Mouse (Mus musculus) limb, embryonic 12.5 days (tissue): ENCODE results near the gene Spop. TPM values are rescaled to one million over a fixed set of nuclear protein-coding genes. Genes with fewer than 3 reads are reported as not detected.

Experiments used
- ATAC-seq: fragments of 200-750 bp; cut with Nextera tagmentation; 2 replicates; pipeline ENCODE4 v1.8.0; 2017; ENCODE audit warnings: low read depth, moderate TSS enrichment; ENCODE audit not compliant: insufficient number of reproducible peaks, insufficient read depth, low FRiP score, low TSS enrichment
- H3K27ac ChIP-seq: fragments of 300-500 bp; sonication (generic); 2 replicates; pipeline ENCODE4 v1.5.1; 2016; ENCODE audit warnings: mild to moderate bottlenecking, moderate library complexity
- H3K27me3 ChIP-seq: fragments of 300-500 bp; sonication (generic); 2 replicates; pipeline ENCODE4 v1.6.1; 2016; ENCODE audit warnings: mild to moderate bottlenecking, moderate library complexity
- H3K36me3 ChIP-seq: fragments of 300-500 bp; sonication (generic); 2 replicates; pipeline ENCODE4 v1.6.1; 2016; ENCODE audit warnings: mild to moderate bottlenecking, moderate library complexity
- H3K4me1 ChIP-seq: fragments of 300-500 bp; sonication (generic); replicated peaks from 2 replicates; pipeline ENCODE4 v1.6.1; 2016
- H3K4me2 ChIP-seq: fragments of 300-500 bp; sonication (generic); 2 replicates; pipeline ENCODE4 v1.6.1; 2016; ENCODE audit warnings: mild to moderate bottlenecking, moderate library complexity
- H3K4me3 ChIP-seq: fragments of 300-500 bp; sonication (generic); replicated peaks from 2 replicates; pipeline ENCODE4 v1.5.1; 2016; ENCODE audit warnings: mild to moderate bottlenecking
- H3K9ac ChIP-seq: fragments of 300-500 bp; sonication (generic); replicated peaks from 2 replicates; pipeline ENCODE4 v1.6.1; 2016; ENCODE audit warnings: mild to moderate bottlenecking, moderate library complexity
- H3K9me3 ChIP-seq: fragments of 300-500 bp; sonication (generic); 2 replicates; pipeline ENCODE4 v1.6.1; 2016; ENCODE audit warnings: mild to moderate bottlenecking, moderate library complexity
- WGBS: fragments of 180-500 bp; shearing (Covaris S2); methylation state at CpG from one replicate; pipeline ENCODE4 v1.1.7; 2016; 5-methylcytosine and 5-hydroxymethylcytosine counted together
- polyA plus RNA-seq: library from polyadenylated mRNA; unstranded; fragments of >200 nt; fragmentation: Nextera tagmentation; extraction: Ambion mirVana; gene quantifications from 2 replicates; pipeline ENCODE4 v1.2.1, GENCODE M21; 2016

Gene Spop
- polyA plus RNA-seq, 1 experiment from 2014 or later = 157 TPM

DNA sequence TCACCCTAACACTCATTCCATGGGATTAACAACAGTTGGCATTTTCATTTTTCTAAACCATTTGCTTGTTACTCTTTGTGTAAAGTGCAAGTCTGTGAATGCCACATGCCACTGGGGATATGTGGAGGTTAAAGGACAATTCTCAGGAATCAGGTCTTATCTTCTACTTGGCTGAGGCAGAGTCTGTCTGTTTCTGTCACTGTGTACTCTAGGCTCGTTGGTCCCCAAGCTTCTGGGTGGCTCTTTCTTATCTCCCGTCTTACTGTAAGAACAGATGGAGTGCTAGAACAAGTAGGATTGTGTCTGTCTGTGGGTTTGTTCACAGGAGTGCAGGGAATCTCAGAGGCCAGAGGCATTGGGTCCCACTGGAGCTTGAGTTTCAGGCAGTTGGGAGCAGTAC, 17.5 kb downstream of the Spop start:
- no peaks in the 10 kb centered on the region for H3K27me3 ChIP-seq
- H3K9me3 ChIP-seq = no peaks in the 10 kb centered on the region
- H3K4me1 ChIP-seq = no peaks in the 10 kb centered on the region
- H3K4me2 ChIP-seq = no peak overlapping the region
- H3K9ac ChIP-seq = no peak overlapping the region
- WGBS = 89% methylated on average over 2 of the region's 2 CpGs
- no peak overlapping the region for H3K4me3 ChIP-seq
- ATAC-seq = no peak
- H3K27ac ChIP-seq = no peak overlapping the region
- H3K36me3 ChIP-seq = peaks cover 6% of the 10 kb centered on the region; the same call in 1 of the 2 replicates

DNA sequence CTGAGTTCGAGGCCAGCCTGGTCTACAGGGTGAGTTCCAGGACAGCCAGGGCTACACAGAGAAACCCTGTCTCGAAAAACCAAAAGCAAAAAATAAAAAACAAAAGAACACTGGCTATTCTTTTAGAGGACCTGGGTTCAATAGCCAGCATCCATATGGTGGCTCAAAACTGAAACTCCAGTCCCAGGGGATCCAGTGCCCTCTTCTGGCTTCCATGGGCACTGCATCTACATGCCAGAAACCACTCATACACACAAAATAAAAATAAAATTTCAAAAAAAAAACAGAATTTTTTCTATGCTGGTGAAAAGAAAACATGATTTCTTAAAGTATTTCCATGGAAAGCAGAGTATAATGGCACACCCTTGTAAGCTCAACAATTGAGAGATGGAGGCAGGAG, 18.3 kb downstream of the Spop start:
- Histone ChIP-seq H3K9me3 (no peaks in the 10 kb centered on the region), H3K27ac (no peak overlapping the region), H3K4me1 (no peaks in the 10 kb centered on the region), H3K4me2 (no peak overlapping the region), H3K9ac (no peak overlapping the region), H3K36me3 (peaks cover 6% of the 10 kb centered on the region; the same call in 1 of the 2 replicates), H3K27me3 (no peaks in the 10 kb centered on the region), H3K4me3 (no peak overlapping the region)
- WGBS = 89% methylated on average over 2 of the region's 2 CpGs
- no peak for ATAC-seq

DNA sequence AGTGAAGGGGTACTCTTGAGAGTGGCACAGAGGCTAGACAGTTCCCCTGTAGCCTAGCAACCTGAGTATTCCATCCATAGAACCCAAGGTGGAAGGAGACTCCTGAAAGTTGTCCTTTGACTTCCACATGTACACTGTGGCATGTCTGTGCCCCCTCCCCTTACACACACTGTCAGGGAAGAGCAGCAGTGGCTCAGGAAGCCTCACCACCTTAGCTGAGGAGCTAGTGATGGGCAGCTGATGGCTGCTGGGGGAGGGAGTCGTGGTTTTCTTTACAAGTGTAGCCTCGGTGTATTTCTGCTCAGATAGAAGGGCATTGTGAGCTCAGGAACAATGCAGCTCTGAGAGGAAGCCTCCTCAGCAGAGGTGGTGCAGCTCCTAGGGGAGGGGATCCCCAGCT, 31.5 kb downstream of the Spop start:
- WGBS = 82% methylated on average over 2 of the region's 2 CpGs
- Histone ChIP-seq H3K9me3 (no peaks in the 10 kb centered on the region), H3K4me3 (no peak overlapping the region), H3K36me3 (peaks cover 7% of the 10 kb centered on the region; the same call in 1 of the 2 replicates), H3K9ac (no peak overlapping the region), H3K4me1 (no peaks in the 10 kb centered on the region), H3K27me3 (no peaks in the 10 kb centered on the region), H3K4me2 (no peak overlapping the region), H3K27ac (no peak overlapping the region)
- no peak for ATAC-seq

DNA sequence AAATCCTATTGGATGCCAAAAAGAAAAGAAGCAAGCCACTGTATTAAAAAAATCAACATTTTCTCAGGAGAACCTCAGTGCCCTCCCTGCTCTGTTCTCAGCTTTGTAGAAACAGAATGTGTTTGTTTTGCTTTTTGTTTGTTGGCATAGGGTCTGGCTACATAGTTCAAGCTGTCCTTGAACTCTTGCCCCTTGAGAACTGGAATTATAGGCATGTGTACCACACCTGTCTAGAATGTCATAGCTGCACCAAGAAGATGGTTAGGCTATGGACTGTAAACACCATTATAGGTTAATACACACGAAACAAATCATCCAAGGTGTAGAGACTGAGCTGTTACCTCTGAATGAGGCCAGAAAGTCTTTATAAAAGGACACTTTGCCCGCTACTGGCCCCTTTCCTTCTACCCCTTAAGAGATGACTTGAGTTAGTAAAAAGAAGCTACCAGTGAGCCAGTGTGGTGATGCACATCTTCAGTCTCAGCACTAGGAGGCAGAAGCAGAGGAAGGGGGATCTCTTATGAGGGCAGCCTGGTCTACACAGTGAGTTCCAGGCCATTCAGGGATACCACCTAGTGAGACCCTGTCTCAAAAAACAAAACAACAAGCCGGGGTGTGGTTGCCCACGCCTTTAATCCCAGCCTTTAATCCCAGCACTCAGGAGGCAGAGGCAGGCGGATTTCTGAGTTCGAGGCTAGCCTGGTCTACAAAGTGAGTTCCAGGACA, 32.9 kb downstream of the Spop start:
- Histone ChIP-seq H3K4me3 (no peak overlapping the region), H3K36me3 (peaks cover 17% of the 10 kb centered on the region), H3K27me3 (no peaks in the 10 kb centered on the region), H3K9me3 (no peaks in the 10 kb centered on the region), H3K9ac (no peak overlapping the region), H3K4me1 (no peaks in the 10 kb centered on the region), H3K4me2 (no peak overlapping the region), H3K27ac (no peak overlapping the region)
- ATAC-seq = no peak
- 94% methylated on average over 6 of the region's 6 CpGs for WGBS

DNA sequence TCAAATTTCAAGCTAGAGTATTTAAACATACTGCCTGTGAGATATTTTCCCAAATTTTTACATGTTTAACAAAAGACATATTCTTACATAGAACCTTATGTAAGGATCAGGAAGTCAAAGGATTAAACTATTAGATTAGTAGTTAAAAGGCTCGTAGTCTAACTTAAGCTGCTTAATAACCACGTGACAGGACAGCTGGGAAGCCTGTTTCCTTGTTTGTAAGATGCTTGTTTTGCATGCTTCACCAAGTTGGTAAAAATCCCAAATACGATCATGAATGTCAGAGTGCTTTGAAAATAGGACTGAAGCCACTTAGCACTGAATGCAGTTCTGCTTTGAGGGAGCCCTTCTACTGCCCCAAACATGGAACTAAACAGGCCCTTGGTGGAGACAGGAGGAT, 34.5 kb downstream of the Spop start:
- 69% methylated on average over 3 of the region's 3 CpGs for WGBS
- no peak overlapping the region for H3K9ac ChIP-seq
- H3K4me1 ChIP-seq = no peaks in the 10 kb centered on the region; the same call in 1 of the 2 replicates
- no peaks in the 10 kb centered on the region for H3K9me3 ChIP-seq
- H3K4me3 ChIP-seq = no peak overlapping the region
- no peaks in the 10 kb centered on the region for H3K27me3 ChIP-seq
- no peak overlapping the region for H3K4me2 ChIP-seq
- H3K36me3 ChIP-seq = peaks cover 18% of the 10 kb centered on the region
- ATAC-seq = no peak
- H3K27ac ChIP-seq = no peak overlapping the region

DNA sequence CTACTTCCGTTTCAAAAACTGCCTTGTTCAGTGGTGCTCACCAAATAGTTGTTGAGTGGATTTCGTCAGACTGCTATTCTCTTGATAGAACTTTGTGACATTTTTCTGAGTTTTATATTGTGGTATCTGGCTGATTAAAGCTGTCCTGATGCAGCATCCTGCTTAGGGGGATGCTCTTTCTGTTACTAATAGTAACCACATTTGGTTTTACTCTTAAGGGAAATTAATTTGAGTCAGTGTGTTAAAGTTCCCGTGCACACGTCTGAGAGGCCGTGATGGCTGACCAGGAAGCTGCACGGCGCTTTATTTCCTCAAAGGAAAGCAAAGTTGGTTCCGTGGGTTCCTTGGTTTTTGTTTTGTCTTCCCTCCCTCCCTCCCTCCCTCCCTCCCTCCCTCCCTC, 41.5 kb downstream of the Spop start:
- no peaks in the 10 kb centered on the region for H3K9me3 ChIP-seq
- H3K4me2 ChIP-seq = no peak overlapping the region
- peaks cover 16% of the 10 kb centered on the region for H3K36me3 ChIP-seq
- no peaks in the 10 kb centered on the region for H3K27me3 ChIP-seq
- no peak overlapping the region for H3K4me3 ChIP-seq
- no peak overlapping the region for H3K9ac ChIP-seq
- 45% methylated on average over 8 of the region's 8 CpGs for WGBS
- peaks cover 6% of the 10 kb centered on the region; the same call in 1 of the 2 replicates for H3K4me1 ChIP-seq
- H3K27ac ChIP-seq = peak overlapping the region; percentile 18; the same call in 1 of the 2 replicates
- no peak for ATAC-seq

DNA sequence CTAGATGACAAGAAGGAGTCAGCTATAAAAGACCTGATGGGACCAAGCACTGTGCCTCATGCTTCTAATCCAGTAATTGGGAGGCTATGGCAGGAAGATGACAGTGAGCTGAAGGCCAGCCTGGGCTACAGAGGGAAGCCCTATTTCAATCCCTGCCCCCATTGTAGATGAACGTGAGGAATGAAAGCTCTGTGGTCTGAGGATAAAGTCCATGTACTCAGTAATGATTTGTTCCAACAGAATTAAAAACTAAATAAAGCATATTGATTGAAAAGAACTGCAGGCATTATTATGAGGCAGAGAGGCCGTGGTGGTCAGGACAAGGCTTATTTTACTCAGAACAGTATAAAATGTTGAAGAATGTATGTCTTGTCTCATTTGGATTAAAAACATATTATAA, 47.0 kb downstream of the Spop start:
- H3K4me2 ChIP-seq = no peak overlapping the region
- H3K4me1 ChIP-seq = 0 out of 2 replicates have a peak, but pooled peaks cover 6% of the 10 kb centered on the region
- 83% methylated on average over 2 of the region's 2 CpGs for WGBS
- no peak overlapping the region for H3K27ac ChIP-seq
- H3K4me3 ChIP-seq = no peak overlapping the region
- H3K36me3 ChIP-seq = 0 out of 2 replicates have a peak, but pooled peaks cover 4% of the 10 kb centered on the region
- ATAC-seq = no peak
- H3K9me3 ChIP-seq = no peaks in the 10 kb centered on the region
- no peaks in the 10 kb centered on the region for H3K27me3 ChIP-seq
- H3K9ac ChIP-seq = no peak overlapping the region

DNA sequence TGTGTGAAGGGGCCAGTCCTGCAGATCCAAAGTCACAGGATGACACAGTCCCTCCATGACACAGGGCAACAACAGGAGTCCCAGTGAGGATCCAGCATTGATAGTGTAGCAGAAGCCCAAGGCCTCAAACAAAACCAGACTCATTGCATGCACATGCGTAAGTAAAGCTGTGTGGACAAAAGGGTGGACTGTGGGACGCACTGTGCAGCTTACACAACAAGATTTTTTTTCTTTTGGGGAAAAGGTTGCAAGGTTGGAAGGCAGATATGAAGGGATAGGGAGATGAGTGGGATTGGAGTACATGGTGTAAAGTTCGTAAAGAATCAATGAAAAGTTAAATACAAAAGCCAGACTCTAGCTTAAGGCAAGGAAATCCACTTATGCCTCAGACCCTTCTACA, 48.3 kb downstream of the Spop start:
- Histone ChIP-seq H3K4me2 (no peak overlapping the region), H3K4me1 (0 out of 2 replicates have a peak, but pooled peaks cover 6% of the 10 kb centered on the region), H3K27me3 (no peaks in the 10 kb centered on the region), H3K27ac (no peak overlapping the region), H3K36me3 (peaks cover 4% of the 10 kb centered on the region; the same call in 1 of the 2 replicates), H3K9ac (no peak overlapping the region), H3K4me3 (no peak overlapping the region), H3K9me3 (no peaks in the 10 kb centered on the region)
- ATAC-seq = no peak
- 98% methylated on average over 3 of the region's 3 CpGs for WGBS

DNA sequence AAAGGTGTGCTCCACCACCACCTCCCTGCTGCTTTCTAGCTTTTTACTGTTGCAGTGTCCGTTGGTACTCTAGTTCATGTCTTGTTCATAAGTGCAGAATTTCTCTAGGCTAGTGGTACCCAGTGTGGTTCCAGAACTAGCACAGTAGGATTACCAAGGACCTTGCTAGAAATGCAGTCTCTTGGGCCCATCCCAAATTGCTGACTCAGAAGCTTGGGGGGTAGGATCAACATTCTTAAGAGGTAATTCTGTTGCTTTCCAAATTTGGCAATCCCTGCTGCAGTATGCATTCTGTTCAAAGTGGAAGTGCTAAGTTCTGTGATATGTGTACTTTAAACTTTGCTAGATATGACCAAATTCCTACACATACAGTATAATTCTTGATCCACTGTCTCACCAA, 53.9 kb downstream of the Spop start:
- Histone ChIP-seq H3K36me3 (peaks cover 22% of the 10 kb centered on the region), H3K27me3 (no peaks in the 10 kb centered on the region), H3K4me1 (no peaks in the 10 kb centered on the region), H3K9me3 (no peaks in the 10 kb centered on the region), H3K4me2 (no peak overlapping the region), H3K9ac (no peak overlapping the region), H3K27ac (no peak overlapping the region), H3K4me3 (no peak overlapping the region)
- WGBS = 91% methylated on average over 1 of the region's 1 CpGs
- no peak for ATAC-seq

DNA sequence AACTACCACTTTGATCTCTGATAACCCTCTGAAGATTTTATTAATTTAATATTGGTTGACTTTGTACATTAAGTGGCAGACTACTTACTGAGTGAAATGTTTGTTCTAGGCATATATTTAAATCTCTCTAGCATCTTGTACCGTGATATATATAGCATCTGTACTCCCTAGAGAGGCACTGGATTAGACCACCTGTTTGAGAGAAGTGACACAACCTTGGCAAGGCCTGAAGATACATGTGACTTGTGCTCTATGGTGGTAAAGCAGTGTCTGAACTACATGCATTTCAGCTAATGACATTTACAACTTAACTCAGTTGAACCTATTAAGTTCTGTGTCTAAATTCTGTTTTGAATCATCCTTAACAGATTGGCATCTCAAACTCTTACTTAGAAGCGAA, 59.1 kb downstream of the Spop start:
- H3K9ac ChIP-seq = no peak overlapping the region
- no peaks in the 10 kb centered on the region for H3K9me3 ChIP-seq
- H3K4me1 ChIP-seq = no peaks in the 10 kb centered on the region
- H3K4me2 ChIP-seq = no peak overlapping the region
- 93% methylated on average over 2 of the region's 2 CpGs for WGBS
- no peak for ATAC-seq
- H3K27me3 ChIP-seq = no peaks in the 10 kb centered on the region
- peaks cover 60% of the 10 kb centered on the region for H3K36me3 ChIP-seq
- no peak overlapping the region for H3K4me3 ChIP-seq
- H3K27ac ChIP-seq = no peak overlapping the region

DNA sequence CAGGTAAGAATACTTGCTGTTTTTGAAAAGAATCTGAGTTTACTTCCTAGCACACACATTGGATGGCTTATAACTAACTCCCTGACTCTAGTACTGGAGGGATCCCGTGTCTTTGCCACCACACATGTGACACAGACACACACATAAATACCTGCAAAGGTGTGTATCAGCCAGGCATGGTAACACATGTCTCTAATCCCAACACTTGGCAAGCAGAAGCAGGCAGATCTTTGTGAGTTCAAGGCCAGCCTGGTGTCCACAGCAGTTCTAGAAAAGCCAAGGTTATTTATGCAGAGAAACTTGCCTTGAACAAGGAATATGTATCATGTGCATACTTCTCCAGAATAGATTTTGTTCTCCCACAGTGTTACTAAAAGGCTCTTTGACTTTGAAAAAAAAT, 59.6 kb downstream of the Spop start:
- no peak overlapping the region for H3K9ac ChIP-seq
- peaks cover 61% of the 10 kb centered on the region for H3K36me3 ChIP-seq
- no peak overlapping the region for H3K4me3 ChIP-seq
- no peaks in the 10 kb centered on the region for H3K4me1 ChIP-seq
- WGBS = 95% methylated on average over 1 of the region's 1 CpGs
- ATAC-seq = no peak
- no peaks in the 10 kb centered on the region for H3K9me3 ChIP-seq
- H3K27me3 ChIP-seq = no peaks in the 10 kb centered on the region
- H3K27ac ChIP-seq = no peak overlapping the region
- no peak overlapping the region for H3K4me2 ChIP-seq

DNA sequence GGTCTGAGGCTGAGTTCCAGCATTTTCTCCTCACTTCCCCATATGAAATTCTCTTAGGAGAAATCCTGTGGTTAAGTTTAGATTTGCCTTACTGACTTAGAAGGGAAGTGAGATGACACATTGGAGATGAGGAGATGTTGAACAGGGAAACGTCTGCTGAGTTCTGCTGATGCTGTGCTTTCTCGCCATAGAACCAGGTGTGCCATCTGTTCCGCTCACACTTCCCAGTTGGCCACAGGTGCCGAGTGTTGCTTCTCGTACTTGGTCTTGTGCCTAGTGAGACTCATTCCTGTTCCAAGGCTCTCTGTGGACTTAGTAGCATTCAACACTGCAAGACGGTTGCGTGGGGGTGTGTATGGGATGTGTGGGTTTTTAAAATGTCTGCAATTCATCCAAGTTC, 62.4 kb downstream of the Spop start:
- no peak for ATAC-seq

More for the DNA sequence above, 62.4 kb downstream of the Spop start:
- H3K9me3 ChIP-seq = no peaks in the 10 kb centered on the region; the same call in 1 of the 2 replicates
- H3K4me2 ChIP-seq = no peak overlapping the region
- H3K27ac ChIP-seq = no peak overlapping the region
- no peaks in the 10 kb centered on the region for H3K27me3 ChIP-seq
- WGBS = 91% methylated on average over 7 of the region's 7 CpGs
- peaks cover 71% of the 10 kb centered on the region for H3K36me3 ChIP-seq
- no peak overlapping the region for H3K9ac ChIP-seq
- no peaks in the 10 kb centered on the region for H3K4me1 ChIP-seq
- H3K4me3 ChIP-seq = no peak overlapping the region
